Comparison of ENCODE assay signal across 14 mouse cellular contexts in the genomic region with DNA sequence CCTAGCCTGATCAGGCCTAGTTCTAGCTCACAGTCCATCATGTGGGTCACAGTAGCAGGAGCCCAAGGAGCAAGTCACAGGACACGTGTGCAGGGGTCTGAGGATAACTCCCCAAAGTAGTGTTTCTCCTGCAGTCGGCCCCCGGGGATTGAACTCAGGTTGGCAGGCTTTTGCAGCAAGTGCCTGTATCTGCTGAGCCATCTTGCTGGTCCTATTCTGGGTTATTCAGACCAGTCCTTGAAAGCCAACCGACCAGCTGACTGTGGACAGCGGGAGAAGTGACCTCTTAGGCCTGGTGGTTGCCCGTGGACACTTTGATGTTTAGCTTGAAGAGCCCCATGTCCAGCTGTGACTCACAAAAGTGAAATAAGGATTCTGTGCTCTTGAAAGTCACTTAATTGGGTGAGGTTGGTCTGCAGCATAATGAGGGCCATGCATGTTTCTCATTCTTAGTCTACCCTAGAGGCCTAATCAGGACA. TPM values are rescaled to one million over a fixed set of nuclear protein-coding genes. Genes with fewer than 3 reads are reported as not detected.
DNase-seq lines count a peak whose midpoint lies in the region; ATAC-seq and TF ChIP-seq lines count a peak whose summit lies in the region.
"Had no signal": no experiment of that assay in that cellular context is flagged by ENCODE, and none has a peak within 500 bp of the region (broad histone marks: within the 10 kb centered on the region; RNA-seq: fewer than 3 reads in every experiment).

No protein-coding gene starts in this region.

- no peak overlapping the region for H3K4me3 ChIP-seq in gastrocnemius, adult 2 months
- no peak overlapping the region for H3K4me3 ChIP-seq in midbrain, embryonic 12.5 days
- H3K4me3 ChIP-seq in midbrain, postnatal 0 days (ENCODE audit: low read depth, low read length) = no peak overlapping the region
- H3K4me3 ChIP-seq in myocyte = no peak overlapping the region
- H3K4me3 ChIP-seq: erythroblast, embryonic 14.5 days had no signal

- no peak overlapping the region for H3K9ac ChIP-seq in midbrain, embryonic 12.5 days (replicated peaks)
- no peak overlapping the region for H3K9ac ChIP-seq in midbrain, postnatal 0 days (replicated peaks; ENCODE audit: low read length, poor library complexity, severe bottlenecking)
- H3K9ac ChIP-seq: lung, embryonic 14.5 days had no signal

- ATAC-seq in midbrain, embryonic 12.5 days (ENCODE audit: low FRiP score, low read depth) = no peak
- no peak for ATAC-seq in midbrain, postnatal 0 days (ENCODE audit: low FRiP score)
- ATAC-seq in megakaryocyte, adult 5-6 weeks (ENCODE audit: poor library complexity, severe bottlenecking) = no peak
- ATAC-seq: hindbrain, embryonic 16.5 days had no signal

- H3K27me3 ChIP-seq in midbrain, embryonic 12.5 days = no peaks in the 10 kb centered on the region
- H3K27me3 ChIP-seq in midbrain, postnatal 0 days (ENCODE audit: insufficient read depth, low read length) = no peaks in the 10 kb centered on the region
- H3K27me3 ChIP-seq in myocyte (ENCODE audit: control insufficient read depth, insufficient read depth, insufficient read length) = no peaks in the 10 kb centered on the region

- intact Hi-C loops in gastrocnemius, adult 2 months (cut with DNase I) = no loop called here

- TF ChIP-seq POLR2A in brain, embryonic 14.5 days (IDR thresholded peaks at IDR 0.05; ENCODE audit: borderline replicate concordance, extremely low read depth, insufficient read depth, insufficient read length, poor library complexity, severe bottlenecking) = no peak
- TF ChIP-seq POLR2A in myocyte (IDR thresholded peaks at IDR 0.05; ENCODE audit: insufficient read length, low read depth) = no peak

- H3K36me3 ChIP-seq in midbrain, embryonic 12.5 days = peaks cover 4% of the 10 kb centered on the region; the same call in 1 of the 2 replicates
- H3K36me3 ChIP-seq in midbrain, postnatal 0 days (ENCODE audit: insufficient read depth, low read length) = no peaks in the 10 kb centered on the region; the same call in 1 of the 2 replicates
- H3K36me3 ChIP-seq in myocyte (ENCODE audit: control insufficient read depth, insufficient read depth) = no peaks in the 10 kb centered on the region

- WGBS in midbrain, embryonic 12.5 days = 44% methylated on average over 6 of the region's 6 CpGs
- 55% methylated on average over 6 of the region's 6 CpGs for WGBS in midbrain, postnatal 0 days

- H3K4me1 ChIP-seq in midbrain, embryonic 12.5 days = peaks cover 22% of the 10 kb centered on the region
- H3K4me1 ChIP-seq in midbrain, postnatal 0 days (ENCODE audit: insufficient read depth, low read length) = no peaks in the 10 kb centered on the region

- no peaks in the 10 kb centered on the region for H3K9me3 ChIP-seq in midbrain, embryonic 12.5 days
- no peaks in the 10 kb centered on the region for H3K9me3 ChIP-seq in midbrain, postnatal 0 days (ENCODE audit: low read length)

- DNase-seq in gastrocnemius, adult 2 months = no peak
- DNase-seq in gastrocnemius, adult 18-20 months (ENCODE audit: low spot score) = no peak
- DNase-seq in midbrain, postnatal 0 days (ENCODE audit: low spot score) = no peak
- DNase-seq in brain, embryonic 14.5 days (ENCODE audit: low read depth) = peak; percentile 50
- DNase-seq in c-Kit-positive CD71-positive TER-119-positive erythroid progenitor cells, embryonic 14.5 days (ENCODE audit: low spot score) = no peak
- DNase-seq: adrenal gland, adult 8-10 months; cerebellum, postnatal 25 days; gastrocnemius, postnatal 25 days had no signal

- peak overlapping the region; percentile 76 for H3K27ac ChIP-seq in gastrocnemius, adult 2 months
- H3K27ac ChIP-seq in midbrain, embryonic 12.5 days (replicated peaks) = peak overlapping the region; percentile 60; the same call in 1 of the 2 replicates
- no peak overlapping the region for H3K27ac ChIP-seq in midbrain, postnatal 0 days (ENCODE audit: low read depth, low read length)

- no peak for TF ChIP-seq CTCF in gastrocnemius, adult 2 months (IDR thresholded peaks at IDR 0.05)
- TF ChIP-seq CTCF in midbrain, postnatal 0 days (IDR thresholded peaks at IDR 0.05) = no peak
- no peak for TF ChIP-seq CTCF in brain, embryonic 14.5 days (IDR thresholded peaks at IDR 0.05; ENCODE audit: borderline replicate concordance, extremely low read depth, insufficient read depth, insufficient read length)

- H3ac ChIP-seq in myocyte (ENCODE audit: control insufficient read depth, insufficient read length) = no peak overlapping the region

- no peaks in the 10 kb centered on the region for H3K79me2 ChIP-seq in myocyte (ENCODE audit: control insufficient read depth, insufficient read depth)

- H3K4me2 ChIP-seq in midbrain, embryonic 12.5 days (replicated peaks) = 0 out of 2 replicates have a peak overlapping the region, but pooled peaks have one; percentile 9
- H3K4me2 ChIP-seq in midbrain, postnatal 0 days (ENCODE audit: low read depth, low read length, poor library complexity, severe bottlenecking) = no peak overlapping the region
- peak overlapping the region; percentile 68 for H3K4me2 ChIP-seq in myocyte (ENCODE audit: low read depth)

TF ChIP-seq in myocyte, 11 proteins besides CTCF, POLR2A, EP300 and RAD21:
- TF ChIP-seq MAX (IDR thresholded peaks at IDR 0.05; ENCODE audit: low read depth) = no peak
- TF ChIP-seq MYOG (IDR thresholded peaks at IDR 0.05; ENCODE audit: control insufficient read depth in 1 of 3, insufficient read depth in 1 of 3, insufficient read length in 2 of 3, low read depth in 2 of 3) = no peak
- TF ChIP-seq TCF3 (IDR thresholded peaks at IDR 0.05; ENCODE audit: insufficient read length, low read depth) = no peak
- no peak for TF ChIP-seq E2F4 (IDR thresholded peaks at IDR 0.05; ENCODE audit: insufficient read depth)
- no peak for TF ChIP-seq REST (IDR thresholded peaks at IDR 0.05; ENCODE audit: insufficient read depth, insufficient read length)
- TF ChIP-seq CEBPB (IDR thresholded peaks at IDR 0.05; ENCODE audit: insufficient read depth, poor library complexity, severe bottlenecking) = no peak
- no peak for TF ChIP-seq POLR2AphosphoS2 (IDR thresholded peaks at IDR 0.05; ENCODE audit: insufficient read length, low read depth)
- no peak for TF ChIP-seq USF1 (IDR thresholded peaks at IDR 0.05; ENCODE audit: low read depth)
- no peak for TF ChIP-seq MYOD1 (IDR thresholded peaks at IDR 0.05; ENCODE audit: control insufficient read depth in 1 of 3, insufficient read length in 2 of 3, low read depth in 2 of 3)
- no peak for TF ChIP-seq SRF (IDR thresholded peaks at IDR 0.05; ENCODE audit: control insufficient read depth, insufficient read length, low read depth)
- TF ChIP-seq TCF12 (IDR thresholded peaks at IDR 0.05; ENCODE audit: insufficient read depth, poor library complexity, severe bottlenecking) = no peak

RNA-seq across cellular contexts. Expression of a gene that starts 20.0 kb away (rescaled TPM):
- total RNA-seq in gastrocnemius, adult 2 months (2021) = 1 to 10 TPM; 4.4 to 6.1 TPM
- 1 to 10 TPM; 6.5 to 8.2 TPM for total RNA-seq in gastrocnemius, adult 18-20 months (2021)
- 41.9 and 51.1 TPM in 2 replicates for polyA plus RNA-seq in midbrain, embryonic 12.5 days (2016; fragmentation: Nextera tagmentation; extraction: Ambion mirVana)
- 47.7 and 55.4 TPM in 2 replicates for total RNA-seq in midbrain, postnatal 0 days (2014; rRNA removed)
- 67.4 and 70.4 TPM in 2 replicates for polyA plus RNA-seq in midbrain, postnatal 0 days (2015; fragmentation: Nextera tagmentation; extraction: Ambion mirVana)
- 16.5 and 23.0 TPM in 2 replicates for polyA plus RNA-seq in brain, embryonic 14.5 days (2012; rRNA removed)
- 3.3 TPM for polyA plus RNA-seq in myocyte (2012; fragmentation: generic; extraction: Trizol)
- 126 and 133 TPM in 2 replicates for total RNA-seq in megakaryocyte, adult 5-6 weeks (2015)
- total RNA-seq in megakaryocyte, adult 5-6 weeks (2017) = 114 and 125 TPM in 2 replicates
- polyA plus RNA-seq: erythroblast, embryonic 14.5 days had no signal
